Mouse (Mus musculus) testis, adult 2 months (tissue): ENCODE measurements around the gene Klhl26. TPM values are rescaled to one million over a fixed set of nuclear protein-coding genes. Genes with fewer than 3 reads are reported as not detected.
A peak's percentile ranks its signal among the peaks of the same experiment; 100 is the strongest.

Source experiments
- H3K27ac ChIP-seq: fragments of 200-500 bp; 2 replicates; pipeline ENCODE4 v1.5.1; 2012; ENCODE audit warnings: low read depth, low read length; ENCODE audit not compliant: control insufficient read depth, insufficient read depth
- H3K27me3 ChIP-seq: fragments of 200-500 bp; 2 replicates; pipeline ENCODE4 v1.6.1; 2012; ENCODE audit warnings: mild to moderate bottlenecking, low read length, moderate library complexity; ENCODE audit not compliant: control insufficient read depth, insufficient read depth
- H3K36me3 ChIP-seq: fragments of 200-500 bp; 2 replicates; pipeline ENCODE4 v1.6.1; 2012; ENCODE audit warnings: mild to moderate bottlenecking, low read length; ENCODE audit not compliant: control insufficient read depth, insufficient read depth
- H3K4me1 ChIP-seq: fragments of 200-500 bp; 2 replicates; pipeline ENCODE4 v1.6.1; 2012; ENCODE audit warnings: low read length; ENCODE audit not compliant: control insufficient read depth, insufficient read depth
- H3K4me3 ChIP-seq: fragments of 200-500 bp; 2 replicates; pipeline ENCODE4 v1.5.1; 2012; ENCODE audit warnings: low read depth, mild to moderate bottlenecking, low read length, moderate library complexity, mixed read lengths; ENCODE audit not compliant: control insufficient read depth
- CTCF ChIP-seq: fragments of 200-500 bp; IDR thresholded peaks from 2 replicates; pipeline ENCODE4 v1.5.1; 2012; ENCODE audit warnings: low read depth, mild to moderate bottlenecking, inconsistent platforms, low read length, moderate library complexity; ENCODE audit not compliant: control insufficient read depth, insufficient read depth, insufficient replicate concordance
- POLR2A ChIP-seq: fragments of 200-500 bp; IDR thresholded peaks from 2 replicates; pipeline ENCODE4 v1.6.1; 2012; ENCODE audit warnings: low read depth, mild to moderate bottlenecking, inconsistent platforms, low read length, moderate library complexity; ENCODE audit not compliant: control insufficient read depth
- polyA plus RNA-seq: library from polyadenylated mRNA; depleted of rRNA; stranded (reverse); fragments of >200 nt; gene quantifications from 2 replicates; pipeline ENCODE4 v1.2.3, GENCODE M21; 2012

Klhl26 gene
- polyA plus RNA-seq, 1 experiment, result 3.6 TPM

- TF ChIP-seq CTCF (no peak), POLR2A (no peak)
Observed at GRCm38 (mm10) chr8:70462516-70462813, 14.3 kb downstream of the Klhl26 start.

DNA sequence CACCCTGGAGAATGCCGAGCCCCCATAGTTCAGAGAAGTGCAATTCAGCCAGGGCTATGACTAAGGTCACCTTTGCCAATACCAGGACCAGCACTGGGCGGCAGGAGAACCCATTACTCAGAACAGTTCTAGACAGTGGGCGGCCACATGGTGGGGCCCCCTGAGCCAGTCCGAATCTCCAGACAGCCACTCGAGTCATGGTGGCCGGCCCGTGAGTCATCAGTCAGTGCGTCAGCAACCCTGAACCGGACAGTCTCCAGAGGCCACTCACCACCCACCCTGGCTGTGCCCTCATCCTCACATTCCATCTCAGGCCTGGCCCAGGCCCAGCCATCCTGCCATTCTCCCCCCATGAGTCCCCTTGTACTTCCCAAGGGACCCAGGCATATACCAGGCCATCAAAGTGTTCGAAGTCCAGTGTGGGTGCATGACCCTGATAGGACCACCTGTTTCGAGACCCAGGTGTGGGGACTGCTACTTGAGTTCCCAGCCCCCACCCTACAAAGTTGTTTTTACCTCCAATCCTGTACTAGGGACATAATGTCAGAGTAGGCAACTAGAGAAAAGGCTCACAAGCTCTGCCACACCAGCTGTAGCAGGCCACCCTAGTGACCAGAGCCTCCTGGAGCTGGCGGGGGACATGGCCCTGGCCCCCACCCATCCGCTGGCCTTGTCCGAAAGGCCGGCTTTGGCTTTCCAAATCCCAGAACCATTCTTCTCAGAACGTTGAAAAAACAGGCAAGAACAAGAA lies 14.8 kb downstream of the Klhl26 start:
- TF ChIP-seq CTCF (no peak), POLR2A (no peak)
- peaks cover 11% of the 10 kb centered on the region for H3K4me1 ChIP-seq
- no peaks in the 10 kb centered on the region for H3K27me3 ChIP-seq
- no peak overlapping the region for H3K4me3 ChIP-seq
- H3K27ac ChIP-seq, result peak overlapping the region; percentile 62
- H3K36me3 ChIP-seq, result no peaks in the 10 kb centered on the region

More at GRCm38 (mm10) chr8:70462516-70462813, 14.3 kb downstream of the Klhl26 start:
- H3K36me3 ChIP-seq, result no peaks in the 10 kb centered on the region
- H3K27me3 ChIP-seq, result no peaks in the 10 kb centered on the region
- H3K4me1 ChIP-seq, result peaks cover 11% of the 10 kb centered on the region
- peak overlapping the region; percentile 59 for H3K27ac ChIP-seq
- H3K4me3 ChIP-seq, result no peak overlapping the region

DNA sequence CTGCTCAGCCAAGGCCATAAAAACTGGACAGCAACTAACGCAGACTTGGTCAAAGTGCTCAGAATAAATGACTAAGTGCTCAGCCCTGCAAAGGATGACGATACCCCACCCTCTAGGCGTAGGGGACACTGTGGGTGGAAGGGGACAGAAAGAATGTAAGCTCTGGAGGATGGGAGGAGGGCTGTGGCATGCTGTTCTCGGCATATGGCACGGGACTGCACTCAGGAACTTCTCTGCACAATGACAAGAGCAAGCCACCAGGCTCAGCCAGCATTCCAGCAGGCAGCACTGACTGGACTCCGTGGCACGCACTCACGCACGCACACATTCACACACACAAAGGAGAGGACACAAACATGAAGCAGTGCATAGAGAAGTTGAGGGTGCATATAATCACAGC lies 16.2 kb downstream of the Klhl26 start:
- Histone ChIP-seq H3K4me3 (no peak overlapping the region), H3K36me3 (no peaks in the 10 kb centered on the region), H3K4me1 (peaks cover 11% of the 10 kb centered on the region), H3K27ac (no peak overlapping the region), H3K27me3 (no peaks in the 10 kb centered on the region)
- TF ChIP-seq CTCF, result no peak
- no peak for TF ChIP-seq POLR2A

- H3K4me3 ChIP-seq, result no peak overlapping the region
- H3K27me3 ChIP-seq, result no peaks in the 10 kb centered on the region
- H3K36me3 ChIP-seq, result no peaks in the 10 kb centered on the region
- peaks cover 11% of the 10 kb centered on the region for H3K4me1 ChIP-seq
- H3K27ac ChIP-seq, result no peak overlapping the region
- TF ChIP-seq POLR2A (no peak), CTCF (no peak)
Observed at GRCm38 (mm10) chr8:70460199-70460598, 16.6 kb downstream of the Klhl26 start.

- H3K27me3 ChIP-seq, result no peaks in the 10 kb centered on the region
Observed at GRCm38 (mm10) chr8:70459636-70460035, 17.1 kb downstream of the Klhl26 start.

GRCm38 (mm10) chr8:70458462-70458861 lies 18.3 kb downstream of the Klhl26 start:
- Histone ChIP-seq H3K36me3 (no peaks in the 10 kb centered on the region), H3K27ac (no peak overlapping the region), H3K4me3 (no peak overlapping the region), H3K4me1 (peaks cover 11% of the 10 kb centered on the region), H3K27me3 (no peaks in the 10 kb centered on the region)
- no peak for TF ChIP-seq CTCF
- no peak for TF ChIP-seq POLR2A

More at GRCm38 (mm10) chr8:70459636-70460035, 17.1 kb downstream of the Klhl26 start:
- no peak overlapping the region for H3K27ac ChIP-seq
- no peaks in the 10 kb centered on the region for H3K36me3 ChIP-seq
- no peak for TF ChIP-seq CTCF
- no peak for TF ChIP-seq POLR2A
- H3K4me1 ChIP-seq, result peaks cover 11% of the 10 kb centered on the region
- H3K4me3 ChIP-seq, result no peak overlapping the region

- no peak for TF ChIP-seq CTCF
- peaks cover 11% of the 10 kb centered on the region for H3K4me1 ChIP-seq
- no peak overlapping the region for H3K4me3 ChIP-seq
- no peaks in the 10 kb centered on the region for H3K27me3 ChIP-seq
- H3K36me3 ChIP-seq, result no peaks in the 10 kb centered on the region
- H3K27ac ChIP-seq, result no peak overlapping the region
Observed at GRCm38 (mm10) chr8:70457882-70458281, 18.9 kb downstream of the Klhl26 start.
